In genomic region chr11:86851234-86851671, GRCm38 (mm10) we compare ENCODE assay signal across 10 mouse cellular contexts. TPM values are rescaled to one million over a fixed set of nuclear protein-coding genes. Genes with fewer than 3 reads are reported as not detected.
A peak's percentile ranks its signal among the peaks of the same experiment; 100 is the strongest.
DNase-seq lines count a peak whose midpoint lies in the region; ATAC-seq and TF ChIP-seq lines count a peak whose summit lies in the region.
"Had no signal": no experiment of that assay in that cellular context is flagged by ENCODE, and none has a peak within 500 bp of the region (broad histone marks: within the 10 kb centered on the region; RNA-seq: fewer than 3 reads in every experiment).

No protein-coding gene starts in this region.

- no peak overlapping the region for H3K4me2 ChIP-seq in hindbrain, embryonic 14.5 days (replicated peaks)
- H3K4me2 ChIP-seq in liver, postnatal 0 days (ENCODE audit: low read depth, low read length), result no peak overlapping the region

- TF ChIP-seq CTCF in liver, postnatal 0 days (IDR thresholded peaks at IDR 0.05; ENCODE audit: low read depth), result no peak

- WGBS in hindbrain, embryonic 14.5 days, result 46% methylated on average over 7 of the region's 7 CpGs
- WGBS in liver, postnatal 0 days (ENCODE audit: insufficient replicate concordance), result 50% methylated on average over 7 of the region's 7 CpGs

- no peak for ATAC-seq in hindbrain, embryonic 14.5 days (ENCODE audit: low FRiP score)
- ATAC-seq in liver, postnatal 0 days, result no peak

- H3K27ac ChIP-seq in hindbrain, embryonic 14.5 days, result peak overlapping the region; percentile 63
- no peak overlapping the region for H3K27ac ChIP-seq in liver, postnatal 0 days (ENCODE audit: low read depth)

- H3K4me1 ChIP-seq in hindbrain, embryonic 14.5 days (replicated peaks; ENCODE audit: control insufficient read depth, insufficient read depth, low read length), result peaks cover 22% of the 10 kb centered on the region
- no peaks in the 10 kb centered on the region for H3K4me1 ChIP-seq in liver, postnatal 0 days (ENCODE audit: insufficient read depth)
- H3K4me1 ChIP-seq: megakaryocyte, embryonic 14.5 days had no signal

- no peaks in the 10 kb centered on the region for H3K9me3 ChIP-seq in hindbrain, embryonic 14.5 days (ENCODE audit: control insufficient read depth, low read length)
- H3K9me3 ChIP-seq in liver, postnatal 0 days (ENCODE audit: low read length), result no peaks in the 10 kb centered on the region
- H3K9me3 ChIP-seq: megakaryocyte, embryonic 14.5 days had no signal

- TF ChIP-seq EP300 in liver, postnatal 0 days (IDR thresholded peaks at IDR 0.05; ENCODE audit: low read depth), result no peak

- H3K27me3 ChIP-seq in hindbrain, embryonic 14.5 days (ENCODE audit: control insufficient read depth, insufficient read depth, low read length), result no peaks in the 10 kb centered on the region
- no peaks in the 10 kb centered on the region for H3K27me3 ChIP-seq in liver, postnatal 0 days (ENCODE audit: insufficient read depth, low read length)

- no peaks in the 10 kb centered on the region for H3K36me3 ChIP-seq in hindbrain, embryonic 14.5 days (replicated peaks; ENCODE audit: control insufficient read depth, insufficient read depth)
- H3K36me3 ChIP-seq in liver, postnatal 0 days (replicated peaks; ENCODE audit: insufficient read depth, low read length), result no peaks in the 10 kb centered on the region

- no peak overlapping the region for H3K4me3 ChIP-seq in hindbrain, embryonic 14.5 days (replicated peaks; ENCODE audit: low read length)
- H3K4me3 ChIP-seq in liver, postnatal 0 days (ENCODE audit: low read depth, low read length), result no peak overlapping the region
- H3K4me3 ChIP-seq: megakaryocyte, embryonic 14.5 days had no signal

- peak; percentile 66 for DNase-seq in adrenal gland, adult 2 months
- DNase-seq in adrenal gland, postnatal 4 days (ENCODE audit: low spot score in 2 of 2), result no peak
- peak; percentile 27 to 37 for DNase-seq in spleen, postnatal 36 days (ENCODE audit: low spot score in 2 of 2)
- no peak for DNase-seq in spleen, postnatal 10 days (ENCODE audit: low spot score in 2 of 2)
- peak; percentile 26 for DNase-seq in hindbrain, embryonic 14.5 days (ENCODE audit: low spot score)
- DNase-seq in telencephalon, adult 2 months (ENCODE audit: low read depth, low spot score), result peak; percentile 35
- DNase-seq in liver, postnatal 0 days, result no peak
- no peak for DNase-seq in spleen, postnatal 4 days (ENCODE audit: low spot score in 2 of 2)
- DNase-seq: thymus, postnatal 14 days had no signal

- H3K9ac ChIP-seq in hindbrain, embryonic 14.5 days, result no peak overlapping the region
- no peak overlapping the region for H3K9ac ChIP-seq in liver, postnatal 0 days (replicated peaks)

RNA-seq across cellular contexts. Expression of gene Dhx40, which starts 43.7 kb away (rescaled TPM):
- 10 to 100 TPM; 29.3 to 33.2 TPM for total RNA-seq in adrenal gland, adult 2 months (2021)
- polyA plus RNA-seq in adrenal gland, adult 2 months (2012; rRNA removed), result 2.4 and 3.1 TPM in 2 replicates
- total RNA-seq in adrenal gland, postnatal 4 days (2021), result 10 to 100 TPM; 40.1 to 41.1 TPM
- 22.3 and 24.0 TPM in 2 replicates for polyA plus RNA-seq in hindbrain, embryonic 14.5 days (2014; fragmentation: Nextera tagmentation; extraction: Ambion mirVana)
- polyA plus RNA-seq in liver, postnatal 0 days (2015; fragmentation: Nextera tagmentation; extraction: Ambion mirVana), result 7.8 and 8.0 TPM in 2 replicates

Comparison
In these comparisons a context has a peak if more than half of its experiments do, and no peak if none do; other contexts are left out.
1. DNase-seq: peak in adrenal gland, adult 2 months (single experiment), spleen, postnatal 36 days (2 of 2), hindbrain, embryonic 14.5 days (single experiment) and telencephalon, adult 2 months (single experiment); none in adrenal gland, postnatal 4 days (0 of 2), spleen, postnatal 10 days (0 of 2), liver, postnatal 0 days (single experiment) and spleen, postnatal 4 days (0 of 2).